Mouse (Mus musculus) adrenal gland, adult 2 months (tissue): ENCODE data around the gene Ntrk3. TPM values are rescaled to one million over a fixed set of nuclear protein-coding genes. Genes with fewer than 3 reads are reported as not detected.

ENCODE experiments used
- DNase-seq: peaks from one replicate; pipeline ENCODE4 v3.0.0; 2021
- polyA plus RNA-seq: library from polyadenylated mRNA; depleted of rRNA; stranded (reverse); fragments of >200 nt; gene quantifications from 2 replicates; pipeline ENCODE4 v1.2.3, GENCODE M21; 2012
- total RNA-seq, 2 experiments: library from RNA; stranded (reverse); gene quantifications; 2 replicates each; pipeline ENCODE4 v1.2.3; 2021

Gene Ntrk3
- total and polyA plus RNA-seq, 3 experiments, result 22.5 to 25.6 (median 23.5) TPM

DNA sequence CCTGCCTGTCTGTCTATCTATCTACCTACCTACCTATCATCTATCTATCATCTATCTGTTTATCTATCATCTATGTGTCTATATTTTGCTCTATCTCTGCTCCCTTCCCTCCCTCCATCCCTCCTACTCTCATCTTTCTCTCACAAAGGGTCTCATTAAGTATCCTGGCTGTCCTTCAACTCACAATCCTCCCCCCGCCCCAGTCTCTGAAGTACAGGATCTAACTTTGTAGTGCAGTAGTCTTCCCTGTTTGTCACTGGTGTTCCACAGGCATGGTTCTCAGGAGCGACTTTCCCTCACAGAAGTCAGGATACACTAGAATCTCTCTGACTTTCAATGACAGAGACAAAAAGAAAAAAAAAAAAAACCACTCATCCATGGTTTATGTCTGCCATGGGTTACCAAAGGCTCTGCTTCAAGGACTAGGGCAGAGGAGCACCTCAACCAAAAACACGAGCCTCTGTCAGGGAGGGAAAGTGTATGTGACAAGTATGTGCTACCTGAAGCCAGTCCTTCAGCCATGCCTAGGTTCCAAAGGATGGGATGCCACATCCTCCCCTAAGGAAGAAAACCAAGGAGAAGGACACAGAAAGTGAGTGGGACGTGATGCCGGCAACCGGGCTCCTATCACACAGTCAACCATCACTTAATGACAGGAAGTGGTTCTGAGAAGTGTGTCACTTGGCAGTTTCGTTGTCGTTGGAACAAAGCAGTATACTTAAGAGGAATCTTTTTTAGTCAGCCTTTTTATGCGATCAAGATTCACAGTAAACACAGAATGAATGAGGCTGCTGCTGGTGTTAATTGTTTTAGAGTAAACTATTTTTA, 16.6 kb downstream of the Ntrk3 start:
- DNase-seq, result no peak

DNA sequence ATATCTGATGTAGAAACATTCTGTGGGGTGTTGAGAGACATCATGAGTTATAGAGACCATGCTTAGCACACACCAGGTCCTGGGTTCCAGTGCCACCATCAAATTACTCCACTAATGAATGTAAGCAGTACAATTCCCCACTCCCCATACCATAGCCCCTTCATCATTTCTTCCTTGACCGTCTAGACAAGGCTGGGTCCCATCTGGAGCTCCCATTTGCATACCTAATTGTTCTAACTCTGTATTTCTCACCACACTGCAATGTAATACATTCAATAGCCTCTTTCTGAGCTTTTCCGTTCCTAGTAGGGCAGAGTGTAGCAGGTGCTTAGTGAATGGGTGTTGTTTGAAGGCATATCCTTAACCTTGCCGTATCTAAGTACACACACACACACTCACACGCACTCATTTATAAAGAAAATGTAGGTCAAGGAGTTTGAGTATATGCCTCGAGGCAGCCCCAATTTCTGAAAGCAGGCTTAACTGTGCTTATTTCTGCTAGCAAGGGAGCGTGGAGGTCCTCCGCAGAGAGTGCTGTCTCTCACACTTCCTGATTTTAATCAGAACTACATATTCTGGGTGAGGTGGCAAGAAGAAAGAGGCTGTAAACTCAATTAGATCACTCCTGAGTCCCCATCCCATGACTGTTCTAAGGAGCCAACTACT, 17.9 kb downstream of the Ntrk3 start:
- DNase-seq, result no peak

DNA sequence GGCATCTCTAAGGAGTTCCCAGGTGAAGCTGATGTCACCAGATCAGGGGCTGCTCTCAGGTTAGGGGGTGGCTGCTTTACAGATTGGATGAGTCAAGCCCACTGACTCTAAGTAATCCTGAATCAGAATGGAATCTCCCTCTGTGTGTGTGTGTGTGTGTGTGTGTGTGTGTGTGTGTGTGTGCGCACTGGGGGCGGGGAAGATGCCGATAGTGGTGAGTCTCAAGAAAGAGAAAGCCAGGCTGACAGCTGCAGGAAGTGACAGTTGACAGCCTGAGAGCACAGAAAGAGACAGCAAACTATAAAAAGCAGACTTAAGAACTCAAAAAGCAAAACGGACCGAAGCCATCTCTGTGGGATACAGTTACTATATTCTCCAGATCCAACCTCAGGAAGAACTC, 18.7 kb downstream of the Ntrk3 start:
- no peak for DNase-seq

DNA sequence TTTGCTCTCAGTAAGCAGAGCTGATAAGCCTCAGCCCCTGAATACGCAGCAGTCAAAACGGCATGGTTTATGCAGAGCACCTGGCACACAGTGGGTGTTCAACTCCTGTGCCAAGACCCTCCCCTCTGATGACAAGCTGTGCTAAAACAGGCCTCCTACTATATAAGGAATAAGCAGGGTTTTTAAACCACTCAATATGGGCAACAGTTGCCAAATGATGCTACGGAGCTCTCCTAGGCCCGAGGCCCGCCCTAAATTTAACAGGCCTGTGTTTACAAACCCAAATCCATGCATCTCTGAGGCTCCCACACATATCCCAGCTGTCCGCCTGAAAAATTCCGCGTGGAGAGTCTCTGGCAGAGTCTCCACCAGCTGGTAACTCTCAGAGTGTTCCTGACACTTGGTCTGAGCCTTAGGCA, 19.6 kb downstream of the Ntrk3 start:
- DNase-seq, result no peak

DNA sequence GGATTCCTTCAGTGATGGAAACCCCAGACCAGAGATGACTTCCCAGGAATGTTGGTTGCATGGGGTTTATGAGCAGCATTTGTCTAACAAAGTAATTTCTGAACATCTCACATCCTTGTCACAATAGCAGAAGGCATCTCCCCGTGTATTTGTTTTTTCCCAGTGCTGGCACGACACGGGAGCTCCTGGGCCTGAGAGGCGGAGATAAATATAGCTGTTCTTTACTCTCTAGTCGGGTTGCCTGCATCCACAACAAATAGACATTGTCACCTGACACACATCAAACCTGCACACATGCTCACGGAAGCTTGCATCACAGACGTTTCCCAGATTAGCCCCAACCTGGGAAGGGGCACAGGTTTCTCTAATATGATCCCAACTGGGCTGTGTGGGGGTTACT, 30.1 kb downstream of the Ntrk3 start:
- DNase-seq, result no peak

DNA sequence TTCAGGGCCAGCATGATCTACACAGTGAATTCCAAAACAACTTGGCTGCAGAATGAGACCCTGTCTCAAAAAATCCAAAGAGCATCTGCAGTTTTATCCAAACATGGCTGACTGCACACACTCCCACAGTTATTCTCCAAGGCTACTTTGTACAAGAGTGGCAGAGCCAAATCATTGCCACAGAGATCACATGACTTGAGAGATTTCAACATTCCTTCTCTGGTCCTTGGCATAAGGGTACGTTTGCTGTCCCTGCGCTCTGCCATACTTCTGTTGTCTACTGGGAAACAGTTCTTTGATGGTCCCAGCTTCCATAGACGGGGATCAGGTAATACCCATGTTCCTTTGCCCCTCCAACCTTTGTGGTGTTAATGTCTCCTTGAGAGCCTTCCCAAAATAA, 30.7 kb downstream of the Ntrk3 start:
- peak; percentile 28 for DNase-seq

DNA sequence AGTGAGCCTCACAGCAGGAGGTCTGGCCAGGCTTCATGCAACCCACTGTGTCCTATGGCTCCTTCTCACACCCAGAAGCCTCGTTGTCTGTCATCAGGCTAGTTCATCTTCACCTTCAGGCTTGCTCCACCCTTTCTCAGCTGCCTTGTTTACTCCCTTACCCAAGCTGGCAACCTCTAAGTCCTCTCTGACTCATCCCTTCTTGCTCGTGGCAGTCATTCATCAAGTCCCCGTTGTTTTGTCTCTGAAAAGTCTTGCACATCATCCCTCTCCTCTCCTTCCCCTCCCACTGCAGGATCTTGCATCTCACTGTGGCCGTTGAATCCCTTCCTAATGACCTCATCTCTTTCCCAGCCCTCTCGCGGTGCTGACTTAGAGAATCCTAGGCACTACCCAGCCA, 35.1 kb downstream of the Ntrk3 start:
- peak; percentile 39 for DNase-seq

DNA sequence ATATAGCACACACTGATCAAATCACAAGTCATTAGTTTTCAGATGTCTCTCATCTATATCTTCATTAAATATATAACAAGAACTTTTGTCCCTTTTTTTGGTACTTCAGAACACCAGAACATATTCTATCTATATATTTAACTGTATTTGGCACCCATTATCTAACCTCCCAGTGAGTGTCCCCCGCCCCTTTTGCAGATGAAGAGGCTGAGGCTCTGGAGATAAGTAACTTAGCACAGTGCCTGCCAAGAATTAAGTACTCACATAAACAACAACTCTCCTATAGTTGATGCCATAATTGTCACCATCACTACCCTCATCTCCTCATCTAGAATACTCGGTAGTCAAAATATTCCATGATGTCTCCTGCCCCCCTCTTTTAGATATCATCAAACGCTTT, 42.6 kb downstream of the Ntrk3 start:
- DNase-seq, result no peak

DNA sequence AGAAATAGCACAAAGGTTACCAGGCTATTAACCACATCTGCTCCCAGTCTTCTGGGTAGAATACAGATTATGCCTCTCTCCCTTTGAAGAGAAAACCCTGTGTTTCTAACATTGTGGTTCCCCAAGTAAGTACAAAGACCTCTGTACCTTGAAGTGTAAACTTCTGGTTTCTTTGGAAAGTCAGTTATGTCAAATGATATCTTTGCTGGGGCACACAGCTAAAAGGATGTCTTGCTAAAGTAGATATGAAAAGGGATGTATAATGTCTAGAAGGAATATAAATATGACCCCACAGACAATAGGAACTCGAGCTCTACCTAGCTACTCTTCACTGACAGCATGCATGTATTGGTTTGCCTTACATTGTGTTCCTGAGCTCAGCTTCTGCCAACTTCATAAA, 44.7 kb downstream of the Ntrk3 start:
- no peak for DNase-seq

DNA sequence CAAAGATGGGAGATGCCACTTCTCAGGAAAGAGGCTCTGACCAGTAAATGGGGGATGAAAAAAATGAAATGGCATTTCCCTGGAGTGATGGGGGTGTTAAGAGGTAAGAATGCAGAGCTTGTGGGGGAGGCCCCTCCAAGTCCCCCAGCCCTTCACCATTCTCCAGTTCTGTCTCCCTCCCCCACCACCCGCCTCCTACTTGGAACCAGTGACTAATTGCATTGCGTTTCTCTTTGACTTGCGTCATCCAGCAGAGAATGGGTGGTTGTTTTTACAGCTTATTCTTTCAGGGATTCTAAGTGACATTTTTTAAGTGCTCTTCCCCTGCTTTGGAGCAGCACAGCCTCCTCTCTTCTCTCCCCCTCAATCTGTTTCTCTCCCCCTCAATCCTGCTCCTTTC, 46.9 kb downstream of the Ntrk3 start:
- DNase-seq, result peak; percentile 47

DNA sequence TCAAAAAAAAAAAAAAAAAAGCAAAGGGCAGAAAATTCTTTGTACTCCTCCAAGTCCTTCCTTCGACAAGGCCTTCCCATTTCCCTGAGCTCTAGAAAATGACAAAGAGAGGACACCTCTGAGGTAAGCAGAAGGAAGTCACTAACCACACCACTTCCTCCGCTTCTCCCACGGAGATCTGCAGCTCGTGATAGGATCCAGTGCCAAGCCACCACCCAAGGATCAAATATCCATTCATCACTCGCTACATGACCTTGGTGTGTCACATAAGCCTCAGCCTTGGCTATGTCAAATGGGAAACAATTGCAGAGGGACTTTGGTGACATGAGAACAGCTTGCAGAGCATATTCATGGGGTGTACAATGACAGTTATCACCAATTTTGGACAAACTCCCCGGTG, 52.9 kb downstream of the Ntrk3 start:
- peak; percentile 83 for DNase-seq

DNA sequence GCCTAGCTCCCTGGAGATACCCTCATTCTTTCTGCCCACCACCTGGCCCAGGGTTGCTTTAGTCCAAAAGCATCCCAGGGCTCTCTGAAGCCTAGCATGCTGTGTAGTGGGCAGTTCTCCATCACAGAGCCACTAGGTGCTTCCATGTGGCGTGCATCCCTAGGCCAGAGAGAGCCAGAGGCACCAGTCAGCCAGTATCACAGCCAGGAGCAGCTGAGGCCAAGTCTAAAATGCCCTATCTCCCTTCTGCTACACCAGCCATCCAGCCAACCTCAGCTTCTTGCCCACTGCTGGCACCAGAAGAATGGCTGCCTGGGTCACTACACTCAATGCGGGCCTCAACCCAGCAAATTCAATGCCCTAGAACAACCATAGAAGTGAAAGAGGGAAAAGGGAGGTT, 56.9 kb downstream of the Ntrk3 start:
- no peak for DNase-seq

DNA sequence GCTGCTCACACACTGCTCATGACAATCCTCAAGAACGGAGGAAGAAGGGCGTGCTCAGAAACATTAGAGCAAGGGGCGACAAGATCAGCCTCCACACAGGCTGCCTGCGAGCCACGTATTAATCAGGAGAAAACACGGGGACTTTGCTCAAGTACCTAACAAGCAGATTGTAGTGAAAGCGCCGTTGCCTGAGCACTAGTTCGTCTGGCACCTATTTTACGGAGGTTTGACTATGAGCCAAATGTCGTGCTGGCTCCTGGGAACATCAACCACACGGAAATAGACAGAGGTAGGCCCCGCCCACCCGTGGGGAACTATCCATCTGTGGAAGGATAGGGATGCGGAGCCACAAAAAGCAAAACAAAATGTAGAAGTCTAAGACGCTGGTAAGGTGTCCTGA, 68.4 kb downstream of the Ntrk3 start:
- no peak for DNase-seq

DNA sequence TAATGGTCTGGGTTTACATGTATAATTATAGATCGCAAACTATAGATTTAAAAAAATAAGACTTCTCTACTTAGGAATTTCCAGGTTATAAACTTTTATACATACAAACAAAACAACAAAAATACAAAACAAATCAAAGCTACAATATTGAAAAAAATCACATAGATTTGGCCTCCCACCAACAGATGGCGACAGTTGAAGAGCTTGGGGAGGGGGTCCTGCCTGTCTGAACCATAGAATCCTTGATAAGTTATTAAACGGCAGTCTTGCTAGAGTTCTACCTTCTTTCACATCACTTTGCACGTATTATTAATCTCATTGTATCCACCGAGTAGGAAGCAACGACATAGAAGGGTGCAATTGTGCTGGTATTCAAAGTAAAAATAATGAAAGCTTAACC, 68.9 kb downstream of the Ntrk3 start:
- no peak for DNase-seq

DNA sequence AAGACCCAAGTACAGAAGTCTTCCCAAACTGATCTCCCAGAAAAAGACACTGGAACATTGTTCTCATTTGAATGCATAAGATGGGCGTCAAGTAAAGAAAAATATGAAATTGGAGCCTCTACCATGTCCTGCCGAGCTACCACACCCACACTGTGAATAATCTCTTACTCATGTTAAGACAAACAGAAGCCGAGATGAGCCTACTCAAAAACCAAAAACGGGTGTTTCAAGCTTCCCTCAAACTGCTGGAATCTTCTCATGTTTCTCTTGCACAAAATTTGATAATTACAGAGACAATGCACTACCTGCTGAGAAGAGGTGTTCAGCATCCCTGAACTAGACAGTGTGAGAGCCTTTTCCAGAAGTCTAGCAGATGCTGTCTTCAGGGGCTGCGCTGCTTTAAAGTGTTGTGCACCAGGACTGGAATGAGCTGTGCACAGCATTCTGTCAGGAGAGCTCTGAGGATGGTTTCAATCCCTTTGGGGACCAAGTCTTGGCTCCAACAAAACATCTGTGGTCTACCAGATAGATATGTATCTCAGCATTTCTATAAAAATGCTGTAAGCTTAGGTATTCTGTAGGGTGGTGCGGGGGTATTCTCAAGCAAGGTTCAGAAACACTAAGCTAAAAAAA, 69.7 kb downstream of the Ntrk3 start:
- no peak for DNase-seq

DNA sequence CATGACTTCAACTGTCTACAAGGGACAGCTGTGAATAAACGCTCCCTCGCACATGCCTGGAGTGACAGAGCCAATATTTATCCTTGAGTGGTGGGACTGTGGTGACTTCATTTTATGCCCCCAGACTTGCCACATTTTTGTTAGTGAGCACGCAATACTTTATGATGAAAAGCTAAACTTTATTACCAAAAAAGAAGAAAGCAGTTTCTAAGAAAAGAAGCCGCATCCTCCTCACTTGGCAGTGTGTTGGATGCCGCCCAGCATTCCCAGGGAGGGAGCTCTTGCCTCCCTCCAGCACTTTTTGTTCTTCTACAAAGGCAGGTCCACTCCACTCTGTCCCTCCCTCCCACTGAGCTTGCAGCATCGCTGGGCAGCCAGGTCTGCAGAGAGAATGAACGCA, 77.0 kb downstream of the Ntrk3 start:
- no peak for DNase-seq

DNA sequence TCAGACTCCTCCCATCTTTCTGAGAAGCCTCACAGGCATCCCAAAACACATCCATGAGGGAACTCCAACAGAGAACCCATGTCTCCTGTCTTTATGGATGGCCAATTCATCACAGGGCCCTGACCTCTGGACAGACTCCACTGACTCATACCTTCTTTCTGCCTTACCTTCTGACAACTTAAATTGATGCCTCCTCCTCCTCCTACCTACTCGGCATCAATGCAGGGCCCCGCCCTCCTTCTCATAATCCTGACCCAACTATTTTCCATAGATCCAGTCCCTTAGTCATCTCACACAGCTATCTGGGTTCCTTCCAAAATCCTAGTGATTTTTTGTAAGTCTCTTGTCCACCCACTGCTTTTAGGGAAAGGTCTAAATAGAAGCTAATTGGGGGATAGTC, 78.0 kb downstream of the Ntrk3 start:
- no peak for DNase-seq

DNA sequence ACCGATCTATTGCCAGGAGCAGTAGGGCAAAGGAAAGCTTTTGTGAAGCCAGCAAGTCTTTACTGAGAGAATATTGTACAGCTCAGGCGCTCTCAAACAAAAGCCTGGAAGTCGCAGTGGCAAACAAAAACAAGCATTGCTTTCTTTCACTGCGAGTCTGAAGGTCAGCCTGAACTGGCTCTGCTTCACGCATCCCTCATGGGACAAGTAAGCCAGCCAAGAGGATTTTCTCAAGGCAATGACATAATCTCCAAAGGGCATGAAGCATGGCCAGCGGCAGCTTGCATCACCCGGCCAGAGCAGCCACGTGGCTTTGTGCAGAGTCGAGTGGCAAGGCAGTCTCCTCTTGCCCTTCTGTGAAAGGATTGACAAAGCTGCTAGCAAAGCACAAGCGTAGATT, 79.8 kb downstream of the Ntrk3 start:
- DNase-seq, result peak; percentile 91

DNA sequence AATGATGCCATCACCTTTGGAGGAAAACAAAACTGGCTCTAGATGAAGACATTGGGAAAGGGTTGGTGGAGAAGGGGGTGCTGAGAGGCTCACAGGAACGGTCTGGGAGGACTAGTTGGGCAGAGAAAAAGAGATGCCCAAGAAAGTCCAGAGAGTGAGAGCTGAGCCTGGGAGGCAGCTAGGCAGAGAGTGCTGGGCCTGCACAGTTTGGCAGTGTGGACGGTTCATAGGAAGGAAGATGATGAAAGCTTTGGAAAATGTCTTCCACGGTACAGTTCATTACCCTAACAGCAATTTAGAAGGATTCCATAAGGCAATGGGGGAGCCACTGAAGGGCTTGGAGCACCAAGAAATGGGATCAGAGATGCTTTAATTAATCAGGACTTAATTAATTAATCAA, 81.6 kb downstream of the Ntrk3 start:
- no peak for DNase-seq

DNA sequence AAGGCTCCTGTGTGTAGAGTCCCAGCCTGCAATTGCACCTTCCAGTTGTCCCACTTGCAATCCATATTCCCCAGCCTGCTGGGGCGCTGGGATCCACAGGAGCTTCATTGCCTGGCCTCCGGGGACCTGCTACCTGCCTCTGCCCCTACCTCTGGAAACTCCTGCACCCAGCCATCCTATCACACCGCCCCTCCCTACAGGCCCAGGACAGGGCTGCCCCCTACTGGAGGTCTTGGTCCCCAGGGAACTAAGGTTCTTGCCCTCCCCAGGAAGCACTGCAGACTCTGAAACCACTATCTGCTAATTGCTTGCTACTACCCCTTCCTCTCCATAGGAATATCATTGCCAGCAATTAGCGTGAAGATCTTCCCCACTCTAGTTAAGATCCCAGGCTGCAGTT, 84.1 kb downstream of the Ntrk3 start:
- DNase-seq, result no peak

DNA sequence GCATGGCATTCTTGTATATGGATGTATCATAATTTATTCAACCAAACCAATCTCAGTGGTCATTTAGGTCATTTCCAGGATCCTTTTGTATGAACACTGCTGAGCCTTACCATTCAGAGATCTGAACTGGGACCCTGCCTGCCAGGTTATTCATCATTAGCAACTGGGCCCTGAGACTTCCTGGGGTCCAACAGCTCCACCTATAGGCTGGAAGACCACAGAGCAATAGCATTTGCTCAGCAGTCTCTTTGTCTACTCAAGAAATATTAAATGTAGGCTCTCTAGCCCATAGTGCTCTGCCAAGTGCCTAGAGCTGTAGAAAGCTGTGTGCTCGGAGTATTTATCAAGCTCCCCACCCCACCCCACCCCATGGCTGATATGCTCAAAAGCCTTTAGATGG, 85.5 kb downstream of the Ntrk3 start:
- no peak for DNase-seq

DNA sequence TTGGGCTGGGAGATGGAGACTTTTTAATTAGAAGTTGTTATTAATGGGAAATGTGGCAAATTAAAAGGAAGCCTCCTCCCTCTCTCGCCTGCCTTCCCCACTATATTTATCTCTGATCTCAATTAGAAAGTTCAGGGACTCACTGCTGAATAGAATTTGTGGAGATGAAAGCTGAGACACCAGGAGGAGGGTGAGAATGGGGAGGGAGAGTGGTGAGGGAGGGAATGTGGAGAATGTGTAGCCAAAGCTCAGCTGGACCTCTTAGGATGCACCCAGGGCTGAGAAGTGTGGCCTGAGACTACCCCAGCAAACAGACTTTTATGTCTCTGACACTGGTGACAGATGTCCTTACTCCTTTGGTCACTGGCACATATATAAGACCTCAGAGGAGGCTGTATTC, 86.3 kb downstream of the Ntrk3 start:
- no peak for DNase-seq

DNA sequence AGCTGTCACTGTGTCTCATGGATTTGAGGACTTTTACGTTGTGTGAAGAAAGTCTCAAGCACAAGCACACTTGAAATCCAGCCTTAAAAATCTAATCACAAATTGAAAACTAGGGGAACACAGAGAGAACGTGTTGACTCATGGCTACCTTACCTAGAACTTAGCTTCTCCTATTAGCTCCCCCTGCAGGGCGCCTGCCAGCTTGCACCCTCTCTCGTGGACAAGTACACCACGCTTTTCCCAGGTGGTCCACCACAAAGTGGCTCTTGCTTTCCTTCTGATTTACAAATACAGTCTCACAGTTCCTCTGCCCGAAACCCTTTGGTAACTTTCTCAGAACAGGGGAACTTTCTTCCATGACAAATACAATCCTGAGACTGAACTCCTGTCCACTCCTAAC, 94.1 kb downstream of the Ntrk3 start:
- DNase-seq, result no peak

DNA sequence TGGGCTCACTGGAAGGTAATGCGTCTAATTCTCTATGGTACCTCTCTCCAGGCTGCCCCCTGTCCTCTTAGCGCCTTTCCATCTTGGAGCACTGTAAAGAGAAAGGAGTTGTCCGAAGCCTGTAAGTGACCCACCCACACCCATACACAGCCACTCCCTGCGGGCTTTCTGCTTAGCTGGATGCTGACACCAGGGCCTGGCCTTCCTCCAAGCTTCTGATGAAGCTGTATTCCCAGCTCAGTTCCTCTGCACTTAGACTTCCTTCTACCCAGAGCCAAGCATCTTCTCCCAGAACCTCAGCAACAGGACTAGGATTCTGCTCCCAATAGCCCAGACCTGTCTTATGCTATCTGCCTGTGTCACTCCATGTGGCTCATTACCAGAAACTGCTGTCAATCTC, 114.1 kb downstream of the Ntrk3 start:
- DNase-seq, result no peak
